Mouse (Mus musculus) E14TG2a.4 (cell line): ENCODE results near the gene B9d1.

ENCODE experiments used
- H3K27me3 ChIP-seq: 2 replicates; pipeline ENCODE4 v1.6.1; 2014; ENCODE audit warnings: low read length, control low read depth; ENCODE audit not compliant: insufficient read depth
- H3K36me3 ChIP-seq: 2 replicates; pipeline ENCODE4 v1.6.1; 2014; ENCODE audit warnings: low read length, control low read depth; ENCODE audit not compliant: insufficient read depth
- H3K4me1 ChIP-seq: replicated peaks from 2 replicates; pipeline ENCODE4 v1.6.1; 2014; ENCODE audit warnings: low read depth, low read length, control low read depth
- H3K4me3 ChIP-seq: replicated peaks from 2 replicates; pipeline ENCODE4 v1.5.1; 2014; ENCODE audit warnings: mild to moderate bottlenecking, low read length
- H3K9me3 ChIP-seq: 2 replicates; pipeline ENCODE4 v1.6.1; 2014; ENCODE audit warnings: low read length, control low read depth
- CTCF ChIP-seq: conservative IDR thresholded peaks from 2 replicates; pipeline ENCODE4 v1.5.1; 2014; ENCODE audit warnings: low read length
- NANOG ChIP-seq: IDR thresholded peaks from 2 replicates; pipeline ENCODE4 v1.6.1; 2014; ENCODE audit warnings: borderline replicate concordance, low read length, mixed read lengths
- POU5F1 ChIP-seq: IDR thresholded peaks from 2 replicates; pipeline ENCODE4 v1.6.1; 2014; ENCODE audit warnings: low read length, borderline replicate concordance

Gene B9d1

GRCm38 (mm10) chr11:61477566-61478508 is 27.1 kb upstream of the B9d1 start:
- no peaks in the 10 kb centered on the region for H3K36me3 ChIP-seq
- H3K9me3 ChIP-seq = no peaks in the 10 kb centered on the region
- peak overlapping the region; percentile 35; the same call in 1 of the 2 replicates for H3K4me3 ChIP-seq
- TF ChIP-seq CTCF (no peak), POU5F1 (no peak), NANOG (no peak)
- peaks cover 20% of the 10 kb centered on the region for H3K4me1 ChIP-seq
- peaks cover 9% of the 10 kb centered on the region; the same call in 1 of the 2 replicates for H3K27me3 ChIP-seq

GRCm38 (mm10) chr11:61478788-61479187 is 26.2 kb upstream of the B9d1 start:
- Histone ChIP-seq H3K9me3 (no peaks in the 10 kb centered on the region), H3K4me1 (peaks cover 28% of the 10 kb centered on the region), H3K27me3 (peaks cover 11% of the 10 kb centered on the region), H3K4me3 (no peak overlapping the region), H3K36me3 (no peaks in the 10 kb centered on the region)
- TF ChIP-seq CTCF = no peak
- TF ChIP-seq NANOG = no peak
- TF ChIP-seq POU5F1 = no peak

GRCm38 (mm10) chr11:61481239-61482090 is 23.5 kb upstream of the B9d1 start:
- no peak overlapping the region for H3K4me3 ChIP-seq
- TF ChIP-seq CTCF = no peak
- no peaks in the 10 kb centered on the region for H3K9me3 ChIP-seq
- H3K36me3 ChIP-seq = no peaks in the 10 kb centered on the region
- peaks cover 25% of the 10 kb centered on the region for H3K27me3 ChIP-seq
- H3K4me1 ChIP-seq = peaks cover 55% of the 10 kb centered on the region

GRCm38 (mm10) chr11:61483226-61483845 is 21.6 kb upstream of the B9d1 start:
- Histone ChIP-seq H3K4me1 (peaks cover 58% of the 10 kb centered on the region), H3K27me3 (peaks cover 17% of the 10 kb centered on the region), H3K4me3 (no peak overlapping the region), H3K9me3 (no peaks in the 10 kb centered on the region), H3K36me3 (peaks cover 8% of the 10 kb centered on the region)
- no peak for TF ChIP-seq CTCF
- no peak for TF ChIP-seq POU5F1
- no peak for TF ChIP-seq NANOG

GRCm38 (mm10) chr11:61484256-61484612 is 20.7 kb upstream of the B9d1 start:
- peaks cover 17% of the 10 kb centered on the region for H3K27me3 ChIP-seq
- peaks cover 17% of the 10 kb centered on the region for H3K36me3 ChIP-seq
- no peaks in the 10 kb centered on the region for H3K9me3 ChIP-seq
- TF ChIP-seq CTCF (no peak), POU5F1 (no peak), NANOG (no peak)
- peaks cover 67% of the 10 kb centered on the region for H3K4me1 ChIP-seq
- H3K4me3 ChIP-seq = peak overlapping the region; percentile 60

GRCm38 (mm10) chr11:61484613-61485540 is 20.1 kb upstream of the B9d1 start, which contains the start of gene Mfap4:
Mfap4 (plus strand) TSS chr11:61485431.
- peaks cover 74% of the 10 kb centered on the region for H3K4me1 ChIP-seq
- peaks cover 23% of the 10 kb centered on the region for H3K36me3 ChIP-seq
- peak within 1 kb of the TSS; percentile 60 for H3K4me3 ChIP-seq
- no peaks in the 10 kb centered on the region for H3K9me3 ChIP-seq
- peaks cover 17% of the 10 kb centered on the region for H3K27me3 ChIP-seq
- TF ChIP-seq CTCF (no peak), POU5F1 (no peak), NANOG (no peak)

GRCm38 (mm10) chr11:61485541-61486457 is 19.1 kb upstream of the B9d1 start:
- no peak for TF ChIP-seq POU5F1
- no peak for TF ChIP-seq NANOG
- H3K27me3 ChIP-seq = peaks cover 15% of the 10 kb centered on the region
- peaks cover 32% of the 10 kb centered on the region for H3K36me3 ChIP-seq
- no peak overlapping the region for H3K4me3 ChIP-seq
- H3K9me3 ChIP-seq = no peaks in the 10 kb centered on the region
- H3K4me1 ChIP-seq = peaks cover 81% of the 10 kb centered on the region
